15 mouse cellular contexts compared by ENCODE assay signal in genomic region chr8:12917831-12918230, GRCm38 (mm10). TPM values are rescaled to one million over a fixed set of nuclear protein-coding genes. Genes with fewer than 3 reads are reported as not detected.
DNase-seq lines count a peak whose midpoint lies in the region; ATAC-seq and TF ChIP-seq lines count a peak whose summit lies in the region.
"Had no signal": no experiment of that assay in that cellular context is flagged by ENCODE, and none has a peak within 500 bp of the region (broad histone marks: within the 10 kb centered on the region; RNA-seq: fewer than 3 reads in every experiment).

No protein-coding gene starts in this region.

- H3K4me1 ChIP-seq in forebrain, embryonic 12.5 days: peaks cover 20% of the 10 kb centered on the region
- peaks cover 27% of the 10 kb centered on the region for H3K4me1 ChIP-seq in forebrain, embryonic 10.5 days
- H3K4me1 ChIP-seq in hindbrain, embryonic 16.5 days (ENCODE audit: control insufficient read depth, insufficient read depth, low read depth, low read length): peaks cover 20% of the 10 kb centered on the region
- peaks cover 39% of the 10 kb centered on the region for H3K4me1 ChIP-seq in neural tube, embryonic 13.5 days (replicated peaks)
- H3K4me1 ChIP-seq: liver, embryonic 15.5 days had no signal

- DNase-seq in forebrain, embryonic 10.5 days (ENCODE audit: extremely low spot score, low spot score): no peak
- no peak for DNase-seq in left cerebral cortex, adult 2 months (ENCODE audit: extremely low spot score in 1 of 2, low spot score in 2 of 2)
- no peak for DNase-seq in left cerebral cortex, postnatal 36 days (ENCODE audit: low spot score in 2 of 2)
- no peak for DNase-seq in urinary bladder, postnatal 10 days (ENCODE audit: low spot score)
- DNase-seq: adrenal gland, adult 2 months; gastrocnemius, postnatal 36 days; left cerebral cortex, postnatal 4 days; lung, postnatal 14 days; thymus, adult 18-20 months had no signal

- 91% methylated on average over 4 of the region's 4 CpGs for WGBS in forebrain, embryonic 12.5 days
- 90% methylated on average over 4 of the region's 4 CpGs for WGBS in forebrain, embryonic 10.5 days
- 87% methylated on average over 4 of the region's 4 CpGs for WGBS in hindbrain, embryonic 16.5 days
- WGBS in neural tube, embryonic 13.5 days: 89% methylated on average over 4 of the region's 4 CpGs

- H3K4me3 ChIP-seq in forebrain, embryonic 12.5 days (replicated peaks): no peak overlapping the region
- no peak overlapping the region for H3K4me3 ChIP-seq in forebrain, embryonic 10.5 days
- peak overlapping the region; percentile 60 for H3K4me3 ChIP-seq in left cerebral cortex, adult 2 months
- H3K4me3 ChIP-seq in hindbrain, embryonic 16.5 days (ENCODE audit: low read length): peak overlapping the region; percentile 59
- peak overlapping the region; percentile 54 for H3K4me3 ChIP-seq in neural tube, embryonic 13.5 days
- H3K4me3 ChIP-seq: liver, embryonic 15.5 days had no signal

- H3K27ac ChIP-seq in forebrain, embryonic 12.5 days: no peak overlapping the region
- H3K27ac ChIP-seq in forebrain, embryonic 10.5 days: no peak overlapping the region
- H3K27ac ChIP-seq in left cerebral cortex, adult 2 months: peak overlapping the region; percentile 95
- H3K27ac ChIP-seq in hindbrain, embryonic 16.5 days (ENCODE audit: low read depth, low read length): no peak overlapping the region
- H3K27ac ChIP-seq in neural tube, embryonic 13.5 days (replicated peaks): no peak overlapping the region
- H3K27ac ChIP-seq: liver, embryonic 15.5 days had no signal

- no peak for ATAC-seq in forebrain, embryonic 12.5 days (ENCODE audit: low FRiP score)
- ATAC-seq in hindbrain, embryonic 16.5 days: no peak
- no peak for ATAC-seq in neural tube, embryonic 13.5 days (ENCODE audit: low read depth)
- no peak for ATAC-seq in frontal cortex, adult (ENCODE audit: low TSS enrichment)
- ATAC-seq: inflammation-experienced regulatory T-cells, adult 6 months had no signal

- H3K27me3 ChIP-seq in forebrain, embryonic 12.5 days: no peaks in the 10 kb centered on the region
- H3K27me3 ChIP-seq in forebrain, embryonic 10.5 days (ENCODE audit: poor library complexity, severe bottlenecking): peaks cover 32% of the 10 kb centered on the region; the same call in 1 of the 2 replicates
- H3K27me3 ChIP-seq in hindbrain, embryonic 16.5 days (replicated peaks; ENCODE audit: control insufficient read depth, insufficient read depth, low read length): no peaks in the 10 kb centered on the region
- no peaks in the 10 kb centered on the region for H3K27me3 ChIP-seq in neural tube, embryonic 13.5 days

- TF ChIP-seq CTCF in left cerebral cortex, adult 2 months (IDR thresholded peaks at IDR 0.05): no peak

- intact Hi-C loops in left cerebral cortex, adult 2 months (cut with DNase I): loop anchor here (2.0 to 5.0 kb wide), 2 partner anchors 31 to 69 kb away; no protein-coding TSS in a partner anchor
- intact Hi-C loops in left cerebral cortex, postnatal 36 days (cut with DNase I): loop anchor here (5.0 kb wide), 1 partner anchor 69 kb away; no protein-coding TSS in a partner anchor

- no peak overlapping the region for H3K9ac ChIP-seq in forebrain, embryonic 12.5 days
- no peak overlapping the region for H3K9ac ChIP-seq in hindbrain, embryonic 16.5 days (ENCODE audit: low read depth, low read length)
- peak overlapping the region; percentile 84 for H3K9ac ChIP-seq in neural tube, embryonic 13.5 days
- H3K9ac ChIP-seq: liver, embryonic 15.5 days had no signal

- peak overlapping the region; percentile 81; the same call in 1 of the 2 replicates for H3K4me2 ChIP-seq in forebrain, embryonic 12.5 days
- peak overlapping the region; percentile 79 for H3K4me2 ChIP-seq in hindbrain, embryonic 16.5 days (ENCODE audit: low read length)
- H3K4me2 ChIP-seq in neural tube, embryonic 13.5 days: peak overlapping the region; percentile 91
- H3K4me2 ChIP-seq: liver, embryonic 15.5 days had no signal

- H3K9me3 ChIP-seq in forebrain, embryonic 12.5 days: no peaks in the 10 kb centered on the region
- H3K9me3 ChIP-seq in forebrain, embryonic 10.5 days: peaks cover 3% of the 10 kb centered on the region; the same call in 1 of the 2 replicates
- H3K9me3 ChIP-seq in hindbrain, embryonic 16.5 days (ENCODE audit: control insufficient read depth, low read length): no peaks in the 10 kb centered on the region
- no peaks in the 10 kb centered on the region for H3K9me3 ChIP-seq in neural tube, embryonic 13.5 days
- H3K9me3 ChIP-seq: liver, embryonic 15.5 days had no signal

- peaks cover 8% of the 10 kb centered on the region; the same call in 1 of the 2 replicates for H3K36me3 ChIP-seq in forebrain, embryonic 12.5 days (replicated peaks)
- H3K36me3 ChIP-seq in forebrain, embryonic 10.5 days (replicated peaks): peaks cover 16% of the 10 kb centered on the region
- H3K36me3 ChIP-seq in hindbrain, embryonic 16.5 days (ENCODE audit: control insufficient read depth, insufficient read depth, low read length): no peaks in the 10 kb centered on the region
- 0 out of 2 replicates have a peak, but pooled peaks cover 3% of the 10 kb centered on the region for H3K36me3 ChIP-seq in neural tube, embryonic 13.5 days
- H3K36me3 ChIP-seq: liver, embryonic 15.5 days had no signal

RNA-seq across cellular contexts. Expression of gene Mcf2l, which starts 44.2 kb away (rescaled TPM):
- 90.2 and 110 TPM in 2 replicates for polyA plus RNA-seq in forebrain, embryonic 12.5 days (2016; fragmentation: Nextera tagmentation; extraction: Ambion mirVana)
- polyA plus RNA-seq in forebrain, embryonic 10.5 days (2016; fragmentation: Nextera tagmentation; extraction: Ambion mirVana): 26.3 and 32.5 TPM in 2 replicates
- total RNA-seq in left cerebral cortex, adult 2 months (2021): 100 to 1,000 TPM; 235 to 280 TPM
- total RNA-seq in left cerebral cortex, postnatal 36 days (2021): 100 to 1,000 TPM; 203 to 267 TPM
- 142 and 159 TPM in 2 replicates for polyA plus RNA-seq in hindbrain, embryonic 16.5 days (2015; fragmentation: Nextera tagmentation; extraction: Ambion mirVana)
- polyA plus RNA-seq in neural tube, embryonic 13.5 days (2015; fragmentation: Nextera tagmentation; extraction: Ambion mirVana): 107 and 116 TPM in 2 replicates

Comparison
In these comparisons a context has a peak if more than half of its experiments do, and no peak if none do; other contexts are left out.
1. H3K4me3 ChIP-seq: peak in left cerebral cortex, adult 2 months (single experiment), hindbrain, embryonic 16.5 days (single experiment) and neural tube, embryonic 13.5 days (single experiment); none in forebrain, embryonic 12.5 days (single experiment) and forebrain, embryonic 10.5 days (single experiment).
2. Peak in every context shown above with its lines, with median percentiles within 50 percentile points of each other: H3K4me2 ChIP-seq.